Mouse (Mus musculus) forebrain, embryonic 16.5 days (tissue): ENCODE results near the gene Adamtsl1. TPM values are rescaled to one million over a fixed set of nuclear protein-coding genes. Genes with fewer than 3 reads are reported as not detected.

Source experiments
- ATAC-seq: fragments of 200-750 bp; cut with Nextera tagmentation; 2 replicates; pipeline ENCODE4 v1.8.0; 2017; ENCODE audit warnings: mild to moderate bottlenecking, moderate library complexity
- H3K27ac ChIP-seq: fragments of 300-500 bp; sonication (generic); 2 replicates; pipeline ENCODE4 v1.5.1; 2014; ENCODE audit warnings: low read length, control low read depth
- H3K27me3 ChIP-seq: fragments of 300-500 bp; sonication (generic); replicated peaks from 2 replicates; pipeline ENCODE4 v1.6.1; 2014; ENCODE audit warnings: low read length; ENCODE audit not compliant: control insufficient read depth, insufficient read depth
- H3K36me3 ChIP-seq: fragments of 300-500 bp; sonication (generic); 2 replicates; pipeline ENCODE4 v1.6.1; 2014; ENCODE audit not compliant: control insufficient read depth, insufficient read depth
- H3K4me1 ChIP-seq: fragments of 300-500 bp; sonication (generic); replicated peaks from 2 replicates; pipeline ENCODE4 v1.6.1; 2014; ENCODE audit warnings: low read length; ENCODE audit not compliant: control insufficient read depth, insufficient read depth
- H3K4me2 ChIP-seq: fragments of 300-500 bp; sonication (generic); 2 replicates; pipeline ENCODE4 v1.6.1; 2014; ENCODE audit warnings: mild to moderate bottlenecking, low read length, control low read depth
- H3K4me3 ChIP-seq: fragments of 300-500 bp; sonication (generic); replicated peaks from 2 replicates; pipeline ENCODE4 v1.5.1; 2014; ENCODE audit warnings: mild to moderate bottlenecking, low read length, control low read depth
- H3K9ac ChIP-seq: fragments of 300-500 bp; sonication (generic); replicated peaks from 2 replicates; pipeline ENCODE4 v1.6.1; 2014; ENCODE audit warnings: low read depth, low read length, control low read depth
- H3K9me3 ChIP-seq: fragments of 300-500 bp; sonication (generic); 2 replicates; pipeline ENCODE4 v1.6.1; 2016; ENCODE audit warnings: low read length; ENCODE audit not compliant: control insufficient read depth
- WGBS: fragments of 180-500 bp; shearing (Covaris S2); extraction: QIAGEN DNeasy Blood & Tissue Kit; methylation state at CpG from one replicate; pipeline ENCODE4 v1.1.7; 2014; 5-methylcytosine and 5-hydroxymethylcytosine counted together
- polyA plus RNA-seq: library from polyadenylated mRNA; unstranded; fragments of >200 nt; fragmentation: Nextera tagmentation; extraction: Ambion mirVana; gene quantifications from 2 replicates; pipeline ENCODE4 v1.2.1, GENCODE M21; 2015

The Adamtsl1 gene
- polyA plus RNA-seq, 1 experiment from 2014 or later = 6.7 TPM

DNA sequence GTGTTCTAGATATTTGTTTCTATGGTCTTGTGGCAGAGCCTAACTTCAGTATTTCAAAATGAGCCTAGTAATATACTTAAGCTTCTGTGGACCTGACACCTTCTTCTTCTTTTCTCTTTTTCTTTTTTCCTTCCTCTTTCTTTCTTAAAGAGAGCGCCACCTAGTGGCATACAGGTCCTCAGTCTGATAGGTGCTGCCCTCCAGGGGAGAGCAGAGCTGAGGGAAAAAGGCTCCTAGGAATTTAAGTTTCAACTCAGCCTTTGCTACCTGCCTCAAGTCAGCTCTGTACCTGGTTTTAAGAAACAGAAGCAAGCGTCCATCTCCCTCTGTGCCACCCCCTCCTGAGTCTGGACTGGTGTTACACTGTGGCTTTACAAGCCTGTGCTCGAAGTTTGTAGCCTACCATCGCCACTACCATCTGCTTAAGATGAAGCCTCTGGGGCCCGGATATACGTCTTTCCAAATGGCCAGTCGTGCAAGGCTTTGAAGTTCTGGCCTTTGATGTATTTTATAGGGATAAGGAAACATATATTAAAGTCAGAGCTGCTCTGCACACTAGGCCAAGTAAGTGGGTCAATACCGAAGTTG lies 510.7 kb downstream of the Adamtsl1 start:
- ATAC-seq = no peak

DNA sequence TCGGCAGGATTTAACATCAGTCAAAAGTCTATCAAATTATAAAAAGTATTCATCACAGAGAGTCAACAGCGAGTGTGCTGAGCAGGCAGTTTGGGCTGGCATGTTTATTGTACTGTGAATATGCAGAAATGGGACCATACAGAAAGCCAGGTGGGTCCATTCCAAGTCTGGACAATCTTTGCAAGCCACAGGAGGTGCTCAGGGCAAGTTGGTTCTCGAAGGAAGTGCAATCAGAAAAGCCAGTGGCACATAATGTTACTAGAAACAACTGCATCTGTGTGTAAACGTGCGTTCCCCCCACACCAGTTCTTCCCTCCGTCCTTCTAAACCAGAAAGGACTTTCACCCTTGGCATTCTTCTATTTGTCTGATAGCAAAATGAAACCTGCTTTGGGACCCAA lies 515.5 kb downstream of the Adamtsl1 start:
- H3K4me3 ChIP-seq = no peak overlapping the region
- no peak overlapping the region for H3K4me2 ChIP-seq
- H3K27ac ChIP-seq = no peak overlapping the region
- no peaks in the 10 kb centered on the region for H3K27me3 ChIP-seq
- no peak for ATAC-seq
- H3K9ac ChIP-seq = no peak overlapping the region
- 84% methylated on average over 6 of the region's 6 CpGs for WGBS
- no peaks in the 10 kb centered on the region for H3K9me3 ChIP-seq
- H3K36me3 ChIP-seq = no peaks in the 10 kb centered on the region
- H3K4me1 ChIP-seq = peaks cover 8% of the 10 kb centered on the region

More for the DNA sequence above, 510.7 kb downstream of the Adamtsl1 start:
- no peak overlapping the region for H3K4me2 ChIP-seq
- H3K27me3 ChIP-seq = no peaks in the 10 kb centered on the region
- H3K27ac ChIP-seq = no peak overlapping the region
- H3K4me3 ChIP-seq = no peak overlapping the region
- 65% methylated on average over 8 of the region's 8 CpGs for WGBS
- H3K4me1 ChIP-seq = peaks cover 10% of the 10 kb centered on the region
- H3K36me3 ChIP-seq = no peaks in the 10 kb centered on the region
- H3K9me3 ChIP-seq = no peaks in the 10 kb centered on the region
- no peak overlapping the region for H3K9ac ChIP-seq

DNA sequence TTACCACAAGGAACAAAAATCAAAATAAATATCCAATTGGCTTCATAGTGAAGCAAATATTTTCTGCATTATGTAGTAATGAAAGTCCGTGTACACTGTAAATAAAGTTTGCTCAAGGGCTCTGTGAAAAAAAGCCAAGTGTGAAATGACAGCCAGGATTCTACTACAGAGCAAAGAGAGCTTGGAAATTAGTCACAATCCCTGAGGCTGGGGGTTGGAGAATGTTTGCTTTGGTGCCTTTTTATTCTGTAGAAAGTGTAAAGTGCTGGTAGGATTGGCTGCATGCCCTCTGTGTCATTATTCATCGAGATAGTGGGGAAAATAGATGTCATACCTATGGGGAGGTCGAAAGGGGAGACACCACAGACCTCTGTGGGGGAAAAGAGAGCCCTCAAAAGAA lies 516.2 kb downstream of the Adamtsl1 start:
- Histone ChIP-seq H3K9ac (no peak overlapping the region), H3K4me1 (peaks cover 8% of the 10 kb centered on the region), H3K27ac (no peak overlapping the region), H3K4me3 (no peak overlapping the region), H3K9me3 (no peaks in the 10 kb centered on the region), H3K36me3 (no peaks in the 10 kb centered on the region), H3K4me2 (peak overlapping the region; percentile 11; the same call in 1 of the 2 replicates), H3K27me3 (no peaks in the 10 kb centered on the region)
- no peak for ATAC-seq
- WGBS = 40% methylated on average over 3 of the region's 3 CpGs

DNA sequence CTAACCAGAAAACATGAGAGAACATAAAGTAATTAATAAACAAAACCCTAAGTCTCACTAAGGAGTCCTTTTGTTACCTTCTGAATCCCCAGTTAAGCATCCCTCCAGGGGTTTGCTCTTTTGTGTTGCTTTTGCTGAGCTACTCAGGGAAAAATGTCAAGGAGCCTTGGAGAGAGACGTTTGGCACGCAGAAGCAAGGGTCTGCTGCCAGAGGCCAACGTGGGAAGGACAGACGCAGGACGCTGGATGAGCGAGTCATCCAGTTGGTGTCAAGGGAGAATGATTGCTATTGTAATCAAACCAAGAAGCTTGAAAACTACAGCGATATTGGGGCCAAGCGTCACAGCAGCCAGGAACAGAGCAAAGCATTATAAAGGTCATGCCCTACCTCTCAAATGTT lies 517.1 kb downstream of the Adamtsl1 start:
- Histone ChIP-seq H3K36me3 (no peaks in the 10 kb centered on the region), H3K9ac (no peak overlapping the region), H3K27ac (no peak overlapping the region), H3K9me3 (no peaks in the 10 kb centered on the region), H3K27me3 (no peaks in the 10 kb centered on the region), H3K4me2 (no peak overlapping the region; the same call in 1 of the 2 replicates), H3K4me3 (no peak overlapping the region), H3K4me1 (peaks cover 8% of the 10 kb centered on the region)
- WGBS = 4% methylated on average over 8 of the region's 8 CpGs
- ATAC-seq = no peak

DNA sequence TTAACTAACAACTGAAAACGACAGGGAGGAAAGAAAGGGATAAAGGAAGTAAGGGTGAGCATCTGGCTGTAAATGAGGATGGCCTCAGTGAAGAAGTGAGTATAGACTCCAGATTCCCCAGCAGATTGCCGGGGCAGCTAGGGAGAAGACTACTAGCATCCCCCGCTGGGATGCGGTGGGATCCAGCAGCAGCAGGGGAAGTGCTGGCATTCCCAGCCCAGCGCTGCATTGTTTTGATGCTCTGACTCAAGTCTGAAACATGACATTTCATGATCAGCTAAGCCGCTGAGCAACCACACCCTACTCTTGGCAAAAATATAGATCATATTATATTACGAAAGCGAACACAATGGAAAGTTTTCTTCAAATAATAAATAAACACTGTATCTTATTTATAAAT lies 526.9 kb downstream of the Adamtsl1 start:
- no peaks in the 10 kb centered on the region for H3K9me3 ChIP-seq
- no peak for ATAC-seq
- no peaks in the 10 kb centered on the region for H3K36me3 ChIP-seq
- H3K27ac ChIP-seq = no peak overlapping the region
- no peak overlapping the region for H3K9ac ChIP-seq
- peaks cover 3% of the 10 kb centered on the region for H3K4me1 ChIP-seq
- WGBS = 37% methylated on average over 8 of the region's 8 CpGs
- no peak overlapping the region for H3K4me3 ChIP-seq
- no peak overlapping the region for H3K4me2 ChIP-seq
- H3K27me3 ChIP-seq = no peaks in the 10 kb centered on the region

DNA sequence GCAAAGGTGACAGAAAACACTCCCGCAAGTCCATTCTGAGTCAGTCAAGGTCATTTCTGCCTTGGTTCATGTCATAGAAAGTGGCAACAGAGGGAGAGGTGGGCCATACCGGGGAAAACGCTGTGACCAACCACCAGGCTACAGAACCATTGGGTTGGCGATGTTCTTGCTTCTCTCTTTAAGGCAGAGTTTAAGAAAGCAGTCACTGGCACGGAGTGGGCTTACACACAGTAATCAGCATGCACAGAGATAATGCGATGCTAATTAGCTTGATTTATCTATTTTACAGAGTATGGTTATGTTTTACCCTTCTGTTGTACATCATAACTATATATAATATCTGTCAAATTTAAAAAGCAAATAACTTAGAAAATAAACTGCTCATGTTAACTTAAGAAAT lies 531.5 kb downstream of the Adamtsl1 start:
- WGBS = 75% methylated on average over 6 of the region's 6 CpGs
- H3K9me3 ChIP-seq = no peaks in the 10 kb centered on the region
- no peak overlapping the region for H3K27ac ChIP-seq
- no peak overlapping the region for H3K4me3 ChIP-seq
- H3K4me1 ChIP-seq = peaks cover 5% of the 10 kb centered on the region
- H3K36me3 ChIP-seq = no peaks in the 10 kb centered on the region
- no peak overlapping the region for H3K4me2 ChIP-seq
- H3K27me3 ChIP-seq = no peaks in the 10 kb centered on the region
- no peak overlapping the region for H3K9ac ChIP-seq
- ATAC-seq = peak; percentile 82

DNA sequence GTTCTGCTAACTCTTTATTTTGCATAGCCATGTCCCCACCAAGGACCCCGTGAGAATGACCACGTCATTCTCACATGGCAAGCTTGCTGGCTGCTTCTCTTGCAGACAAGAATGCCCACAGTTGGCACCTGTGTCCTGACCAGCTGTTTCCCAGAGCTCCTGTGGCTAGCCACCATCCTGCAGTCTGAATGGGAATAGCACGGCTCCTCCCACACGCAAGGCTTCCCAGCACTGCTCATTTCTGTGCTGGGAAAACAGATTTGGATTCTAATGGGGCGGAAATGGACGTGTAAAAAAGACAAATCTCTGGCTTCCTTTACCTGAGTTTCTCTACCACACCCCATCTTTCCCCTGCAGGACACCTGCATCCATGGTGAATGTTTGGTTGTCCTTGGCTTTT lies 531.9 kb downstream of the Adamtsl1 start:
- peak; percentile 85 for ATAC-seq
- H3K36me3 ChIP-seq = no peaks in the 10 kb centered on the region

DNA sequence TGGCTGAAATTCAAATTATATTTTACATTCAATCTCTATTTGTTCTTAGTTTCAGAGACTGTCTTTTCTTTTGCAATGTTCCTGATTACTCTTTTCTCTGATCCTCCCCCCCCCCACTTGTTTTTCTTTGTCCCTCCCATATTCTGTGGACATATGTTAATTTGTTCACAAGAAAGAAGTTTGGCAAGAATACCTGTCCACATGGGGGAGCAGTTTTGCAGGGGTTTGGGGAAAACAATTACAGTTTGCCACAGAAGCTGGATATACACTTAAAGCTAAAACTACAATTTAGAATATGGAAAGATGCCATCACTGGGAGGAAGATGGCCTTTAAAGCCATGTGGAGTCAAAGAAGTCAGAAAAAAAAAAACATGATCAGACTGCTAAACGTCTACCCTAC lies 532.9 kb downstream of the Adamtsl1 start:
- no peak overlapping the region for H3K4me3 ChIP-seq
- no peak overlapping the region for H3K4me2 ChIP-seq
- H3K9me3 ChIP-seq = no peaks in the 10 kb centered on the region
- H3K36me3 ChIP-seq = no peaks in the 10 kb centered on the region
- WGBS = 82% methylated on average over 1 of the region's 1 CpGs
- no peak overlapping the region for H3K27ac ChIP-seq
- no peaks in the 10 kb centered on the region for H3K27me3 ChIP-seq
- no peak overlapping the region for H3K9ac ChIP-seq
- peaks cover 5% of the 10 kb centered on the region for H3K4me1 ChIP-seq
- ATAC-seq = no peak

More for the DNA sequence above, 531.9 kb downstream of the Adamtsl1 start:
- no peak overlapping the region for H3K27ac ChIP-seq
- H3K4me1 ChIP-seq = peaks cover 5% of the 10 kb centered on the region
- no peak overlapping the region for H3K4me3 ChIP-seq
- no peak overlapping the region for H3K4me2 ChIP-seq
- no peaks in the 10 kb centered on the region for H3K9me3 ChIP-seq
- no peak overlapping the region for H3K9ac ChIP-seq
- no peaks in the 10 kb centered on the region for H3K27me3 ChIP-seq
- 37% methylated on average over 6 of the region's 6 CpGs for WGBS

DNA sequence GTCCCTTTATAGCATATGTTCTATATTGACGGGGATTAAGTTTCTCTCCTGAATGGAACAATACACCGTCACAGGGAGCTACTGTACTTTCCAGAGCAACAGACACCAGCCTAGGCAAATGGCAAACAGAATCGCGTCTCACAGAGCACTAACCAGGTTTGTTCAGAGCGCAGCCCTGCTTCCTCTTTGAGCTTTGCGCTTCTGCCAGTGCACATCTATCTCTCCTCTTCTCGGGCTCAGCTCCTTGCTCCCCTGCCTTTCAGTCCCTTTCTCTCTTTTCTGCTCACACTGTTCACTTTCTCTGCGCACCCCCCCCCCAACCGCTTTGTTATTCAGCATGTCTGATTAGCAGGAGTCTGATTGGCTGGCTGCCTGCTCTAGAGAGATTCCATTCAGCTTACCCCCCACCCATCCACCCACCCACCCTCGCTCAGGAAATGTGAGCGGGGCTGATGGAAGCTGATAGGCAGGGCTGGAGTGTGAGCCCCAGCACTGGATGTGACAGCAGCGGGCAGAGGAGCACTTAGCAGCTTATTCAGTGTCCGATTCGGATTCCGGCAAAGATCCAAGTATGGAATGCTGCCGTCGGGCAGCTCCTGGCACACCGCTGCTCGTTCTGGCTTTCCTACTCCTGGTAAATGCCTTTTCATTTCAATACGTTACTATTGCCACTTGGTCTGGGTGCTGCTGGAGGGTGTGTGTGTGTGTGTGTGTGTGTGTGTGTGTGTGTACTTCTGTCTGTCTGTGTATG lies 539.7 kb downstream of the Adamtsl1 start:
- H3K9ac ChIP-seq = peak overlapping the region; percentile 62
- H3K9me3 ChIP-seq = no peaks in the 10 kb centered on the region
- no peaks in the 10 kb centered on the region for H3K27me3 ChIP-seq
- H3K36me3 ChIP-seq = no peaks in the 10 kb centered on the region
- H3K4me2 ChIP-seq = peak overlapping the region; percentile 69
- ATAC-seq = peak; percentile 98
- H3K4me3 ChIP-seq = peak overlapping the region; percentile 59
- H3K27ac ChIP-seq = peak overlapping the region; percentile 41
- peaks cover 3% of the 10 kb centered on the region for H3K4me1 ChIP-seq
- WGBS = under 1% methylated on average over 20 of the region's 20 CpGs
